Mouse (Mus musculus): ENCODE results near the gene Herc6. TPM values are rescaled to one million over a fixed set of nuclear protein-coding genes. Genes with fewer than 3 reads are reported as not detected.
"Not testable (repeated sequence)": the region's sequence is repeated elsewhere in the genome, so short reads cannot be mapped to it uniquely, and the experiment has no call there.

Herc6 gene
- 1 to 10 TPM; 5.8 to 7.2 TPM for total RNA-seq (2021)

DNA sequence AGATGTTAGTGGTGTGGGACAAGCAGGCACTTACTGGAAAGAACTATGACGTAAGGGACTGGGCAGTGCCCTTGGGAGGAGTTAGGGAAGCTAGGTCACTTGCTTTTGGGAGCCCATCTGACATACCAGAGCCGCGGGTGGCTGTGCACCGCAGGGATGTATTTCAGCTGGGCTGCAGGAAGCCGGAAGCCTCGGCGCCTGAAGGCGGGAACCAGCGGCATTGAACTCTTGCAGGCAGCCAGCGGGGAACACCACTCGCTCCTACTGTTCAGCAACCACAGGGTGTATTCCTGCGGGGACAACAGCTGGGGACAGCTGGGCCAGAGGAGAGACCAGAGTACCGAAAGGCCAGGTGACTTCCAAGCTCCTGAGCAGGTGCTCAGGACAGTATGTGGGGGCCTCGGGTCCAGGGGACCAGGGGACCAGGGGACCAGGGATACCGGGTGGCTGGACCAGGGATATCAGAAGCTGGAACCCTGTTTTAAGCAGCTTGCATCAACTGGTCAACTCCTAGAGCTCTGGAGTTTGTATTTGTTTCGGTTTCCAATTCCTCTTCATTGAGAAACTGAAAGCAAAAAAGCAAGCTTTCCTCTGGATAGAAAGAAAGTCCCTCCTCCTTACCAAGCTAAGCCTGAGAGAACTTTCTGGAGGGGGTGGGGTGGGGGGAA lies at the start of gene Herc6:
Herc6 (plus strand) TSS at position 120 of the 668 bp plus-strand sequence.
- peak; percentile 28 to 30 for DNase-seq

DNA sequence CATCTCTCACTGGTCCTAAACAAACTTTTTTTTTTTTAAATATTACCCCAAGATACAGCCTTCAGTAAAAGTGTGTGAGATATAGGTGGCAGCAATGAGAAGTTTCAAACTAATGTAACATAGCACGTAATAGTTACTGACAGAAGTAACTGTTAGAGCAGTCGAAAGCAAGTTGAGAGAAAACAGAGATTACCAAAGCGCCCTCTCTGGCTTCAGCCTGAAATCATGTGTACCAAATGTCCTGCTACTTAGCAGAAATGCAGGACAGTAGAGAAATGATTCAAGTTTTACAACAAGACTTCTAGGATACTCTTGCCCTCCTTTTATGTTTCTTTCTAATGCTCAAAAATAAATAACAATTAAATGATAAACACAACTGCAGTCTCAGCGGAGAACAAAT lies 49.8 kb upstream of the Herc6 start:
- DNase-seq: no peak

DNA sequence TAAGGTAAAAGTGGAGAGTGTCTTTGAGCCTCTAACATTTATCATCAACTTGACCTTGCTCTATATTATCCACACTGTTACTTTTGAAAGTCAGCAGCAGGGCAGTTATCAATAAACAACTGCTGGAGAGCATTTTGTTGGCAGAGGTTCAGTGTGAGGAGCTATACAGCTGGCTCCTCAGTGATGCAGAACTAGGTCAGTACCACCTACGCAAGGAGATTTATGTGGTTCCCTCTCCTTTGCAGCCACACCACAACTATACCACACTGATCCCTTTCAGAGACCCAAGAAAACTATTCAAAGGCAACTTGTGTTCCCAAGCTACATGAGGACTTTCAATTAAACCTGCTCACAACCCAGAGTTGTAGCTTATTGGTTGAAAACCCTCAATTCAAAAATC lies 49.4 kb upstream of the Herc6 start:
- DNase-seq: no peak

DNA sequence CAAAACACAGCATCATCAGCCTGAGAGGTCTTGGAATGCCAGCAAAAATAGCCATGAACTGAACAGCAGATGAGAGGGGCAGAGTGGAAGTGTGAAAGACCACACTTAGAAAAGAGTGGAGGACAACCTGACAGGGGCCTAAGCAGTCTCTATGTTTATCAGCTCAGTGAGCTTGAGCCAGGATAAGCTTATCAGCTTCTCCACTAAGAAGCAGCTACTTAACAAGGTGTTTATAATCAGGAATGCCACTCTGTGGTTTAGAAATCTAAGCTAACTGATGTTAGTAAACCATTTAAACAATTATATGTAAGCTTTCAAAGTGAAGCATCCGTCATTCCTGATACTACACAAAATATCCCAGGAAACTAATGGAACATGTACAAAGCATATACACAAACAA lies 48.8 kb upstream of the Herc6 start:
- DNase-seq: no peak

GRCm38 (mm10) chr6:57533410-57533809 lies 47.4 kb upstream of the Herc6 start:
- no peak for DNase-seq

DNA sequence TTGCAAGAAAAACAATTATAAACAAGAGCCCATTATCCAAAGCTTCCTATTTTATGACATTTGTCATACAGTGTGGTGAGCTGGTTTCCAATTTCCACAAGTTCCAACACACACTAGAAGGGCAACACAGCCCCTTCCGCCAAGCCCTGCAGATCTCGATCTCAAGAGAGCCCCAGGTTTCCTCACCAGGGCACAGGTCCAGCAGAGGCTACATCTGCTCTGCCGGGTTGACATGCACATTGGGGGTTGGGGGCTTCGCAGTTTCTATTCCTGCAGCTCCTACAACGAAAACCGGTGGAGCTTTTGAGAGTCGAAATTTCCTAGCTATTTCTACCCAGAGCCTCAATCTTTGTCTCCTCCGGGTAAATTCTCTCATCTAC lies 46.6 kb upstream of the Herc6 start:
- peak in 1 of 2 experiments; percentile 37 for DNase-seq

DNA sequence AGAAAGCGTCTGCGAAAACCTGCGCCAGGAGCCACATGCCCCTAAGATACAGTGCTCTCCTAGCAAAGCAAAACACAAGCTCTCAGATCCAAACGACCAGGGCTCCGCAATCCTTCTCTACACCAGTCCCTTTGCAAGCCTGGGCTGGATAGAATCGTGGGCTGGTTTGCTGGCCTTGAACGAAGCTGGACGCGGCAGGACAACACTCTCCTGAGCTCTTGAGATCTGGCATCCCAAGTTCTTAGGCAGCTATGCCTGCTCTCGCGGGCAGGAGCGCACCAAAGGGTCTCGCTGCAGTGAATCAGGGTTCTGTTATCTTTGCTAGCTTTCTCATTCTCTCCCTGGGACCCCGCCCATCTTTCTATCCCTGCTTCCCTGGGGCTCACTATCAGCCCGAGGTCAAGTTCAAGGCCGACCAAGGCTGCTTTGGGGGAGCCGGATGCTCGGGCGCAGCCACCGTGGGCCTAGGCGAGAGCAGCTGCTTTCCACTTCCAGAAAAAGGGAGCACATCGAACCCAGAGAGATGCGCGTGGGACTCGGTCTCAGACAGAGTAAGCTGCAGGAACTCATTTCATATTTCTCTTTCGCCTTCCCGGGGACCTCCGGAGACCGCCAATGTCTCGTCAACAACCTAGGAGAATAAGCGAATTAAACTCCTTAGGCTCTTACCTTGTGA lies 46.1 kb upstream of the Herc6 start:
- DNase-seq: peak; percentile 42 to 46

DNA sequence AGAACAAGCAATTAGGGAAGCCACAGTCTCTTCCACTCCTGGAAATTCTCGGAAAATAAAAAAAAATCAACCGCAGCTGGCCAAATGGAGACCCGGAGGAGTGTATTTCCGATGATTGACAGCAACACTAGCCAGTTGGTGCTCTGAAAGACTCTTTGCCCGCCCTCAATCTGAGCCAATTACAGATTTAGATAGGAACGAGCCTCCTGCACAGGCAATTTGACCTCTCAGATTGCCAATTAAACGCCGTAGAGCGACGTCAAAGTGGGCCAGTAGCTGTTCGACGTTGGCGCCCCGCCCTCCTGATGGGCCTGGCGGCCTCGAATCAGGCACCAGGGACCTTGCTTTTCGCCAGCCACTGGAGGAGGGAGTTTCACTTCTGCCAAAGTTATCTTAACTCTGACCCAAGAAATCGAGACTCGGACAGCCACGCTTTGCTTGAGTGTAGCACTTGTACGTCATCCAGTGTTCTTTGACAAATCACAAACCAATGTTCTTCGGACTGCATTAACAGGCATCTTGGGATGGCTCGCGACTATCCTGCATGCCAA lies 45.3 kb upstream of the Herc6 start, which contains the start of gene Ppm1k:
Ppm1k (minus strand) TSS at position 83 of the 551 bp plus-strand sequence.
- DNase-seq: peak; percentile 98 to 99

- DNase-seq: no peak
These were observed 44.7 kb upstream of the Herc6 start for GRCm38 (mm10) chr6:57535971-57536669.

DNA sequence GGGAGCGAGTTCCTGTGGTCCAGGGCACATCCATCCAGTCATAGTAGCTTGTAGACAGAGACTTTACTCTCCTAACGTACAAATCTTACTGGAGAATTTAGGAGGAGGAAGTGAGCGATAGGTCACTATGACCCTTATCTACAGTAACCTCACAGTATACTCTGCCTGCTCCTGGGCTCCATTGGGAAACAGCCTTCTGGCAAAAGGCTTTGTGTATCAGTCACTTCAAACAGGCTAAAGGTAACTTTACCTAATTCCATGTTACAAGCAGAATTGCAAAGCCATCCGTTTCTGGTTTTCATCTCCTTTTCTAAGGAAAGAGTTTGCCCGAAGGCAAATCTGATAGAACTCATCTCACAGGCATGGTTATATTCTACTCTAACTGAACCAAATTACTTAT lies 42.9 kb upstream of the Herc6 start:
- no peak for DNase-seq

GRCm38 (mm10) chr6:57540950-57541498 lies 39.8 kb upstream of the Herc6 start:
- DNase-seq: no peak

DNA sequence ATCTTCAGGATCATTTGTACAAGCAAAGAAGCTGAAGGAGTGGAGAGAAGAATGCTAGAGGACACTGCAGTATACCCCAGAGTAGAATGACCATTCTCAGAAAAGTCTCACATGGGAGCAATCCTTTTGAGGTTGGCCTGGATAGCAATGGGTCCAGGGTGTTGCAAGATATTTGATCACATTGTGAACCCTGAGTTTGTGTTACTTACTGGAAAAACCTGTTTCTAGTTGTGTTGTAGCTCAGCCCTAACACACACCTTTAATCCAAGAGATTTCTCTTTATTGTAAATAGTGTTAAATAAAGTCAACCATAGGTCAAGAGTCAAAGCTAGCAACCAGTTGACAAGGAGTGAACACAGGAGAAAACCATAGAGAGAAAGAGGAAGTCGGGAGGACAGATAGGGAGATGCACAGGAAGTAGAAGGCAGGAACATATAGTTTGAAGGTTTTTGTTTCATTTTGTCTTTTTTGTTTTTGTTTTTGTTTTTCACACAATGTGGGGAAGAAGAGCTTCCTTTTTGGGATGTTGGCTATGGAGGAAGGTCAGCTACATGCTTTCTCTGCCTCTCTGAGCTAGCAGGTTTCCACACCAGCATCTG lies 39.0 kb upstream of the Herc6 start:
- no peak for DNase-seq

- not testable (repeated sequence) for DNase-seq
These were observed 37.2 kb upstream of the Herc6 start for GRCm38 (mm10) chr6:57543591-57543990.

DNA sequence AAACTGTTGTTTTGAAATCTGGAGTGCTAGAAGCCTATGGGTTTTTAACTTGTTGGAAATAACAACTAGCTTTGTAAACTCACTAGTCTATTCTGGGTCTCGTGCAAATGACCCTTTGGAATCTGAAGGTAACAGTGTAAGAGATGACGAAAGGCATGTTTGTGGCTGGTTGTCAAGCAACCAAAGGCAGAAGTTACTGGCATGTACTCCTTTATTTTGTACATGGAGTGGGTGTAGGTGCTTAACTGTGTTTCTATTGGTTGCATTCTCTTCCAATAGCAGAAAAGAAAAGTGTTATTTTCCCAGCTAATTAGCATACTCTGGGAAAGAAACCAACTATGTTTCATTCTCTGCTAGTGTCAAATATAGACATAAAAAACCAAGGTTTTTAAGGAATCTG lies 35.9 kb upstream of the Herc6 start:
- DNase-seq: no peak

GRCm38 (mm10) chr6:57551211-57551796 lies 29.5 kb upstream of the Herc6 start:
- DNase-seq: no peak

DNA sequence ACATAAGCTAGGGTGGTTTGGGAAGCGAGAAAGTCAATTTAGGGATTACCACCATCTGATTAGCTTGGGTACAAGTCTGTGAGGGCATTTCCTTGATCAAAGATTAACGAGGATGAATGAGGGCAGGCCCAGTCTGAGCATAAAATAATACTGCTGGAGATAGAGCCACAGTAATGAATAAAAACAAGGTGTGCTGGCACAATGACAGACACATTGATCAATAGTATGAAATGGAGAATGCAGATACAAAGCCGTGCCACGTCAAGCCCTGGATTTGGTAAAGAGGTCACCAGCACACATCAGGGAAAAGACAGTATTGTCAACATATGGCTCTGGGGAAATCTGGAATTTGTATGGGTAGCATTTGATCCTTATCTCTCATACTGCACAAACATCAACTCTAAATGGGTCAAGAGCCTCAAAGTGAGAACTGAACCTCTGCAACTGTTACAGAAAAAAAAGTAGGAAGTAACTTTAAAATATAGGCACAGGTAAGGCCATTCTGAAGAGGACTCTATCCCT lies 22.9 kb upstream of the Herc6 start:
- DNase-seq: no peak

- no peak for DNase-seq
These were observed 17.3 kb upstream of the Herc6 start for GRCm38 (mm10) chr6:57563454-57563853.

- no peak for DNase-seq
These were observed 15.3 kb upstream of the Herc6 start for GRCm38 (mm10) chr6:57565452-57565851.

- no peak for DNase-seq
These were observed 13.2 kb upstream of the Herc6 start for GRCm38 (mm10) chr6:57567630-57568029.

- DNase-seq: peak; percentile 6 to 33
These were observed 10.4 kb upstream of the Herc6 start for GRCm38 (mm10) chr6:57570170-57570974.

DNA sequence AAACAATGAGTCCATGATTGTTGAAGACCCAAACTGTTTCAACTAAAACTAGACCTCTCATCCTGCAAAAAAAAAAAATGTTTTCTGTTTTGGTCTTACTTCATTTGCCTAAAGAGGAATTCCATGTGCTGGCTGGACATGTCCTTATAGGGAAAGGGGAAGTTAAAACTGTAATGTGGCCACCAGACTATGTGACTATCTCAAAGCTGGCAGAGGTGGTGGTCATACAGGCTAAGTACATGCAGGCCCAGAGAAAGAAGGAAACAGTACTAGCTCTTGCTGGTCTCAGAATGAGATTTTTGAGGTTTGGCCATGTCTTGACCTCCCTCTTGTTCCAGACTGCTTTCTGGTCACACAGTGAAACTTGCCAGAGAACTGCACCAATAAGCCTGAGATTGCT lies 9.2 kb upstream of the Herc6 start:
- DNase-seq: no peak
